Mouse (Mus musculus) limb, embryonic 13.5 days (tissue): ENCODE results near the gene Gm45717. TPM values are rescaled to one million over a fixed set of nuclear protein-coding genes. Genes with fewer than 3 reads are reported as not detected.

Experiments used
- ATAC-seq: fragments of 200-750 bp; cut with Nextera tagmentation; 2 replicates; pipeline ENCODE4 v1.8.0; 2017; ENCODE audit warnings: low read depth, moderate number of reproducible peaks, moderate TSS enrichment; ENCODE audit not compliant: low FRiP score
- H3K27ac ChIP-seq: fragments of 300-500 bp; sonication (generic); 2 replicates; pipeline ENCODE4 v1.5.1; 2015; ENCODE audit warnings: inconsistent platforms, mild to moderate bottlenecking, moderate library complexity
- H3K27me3 ChIP-seq: fragments of 300-500 bp; sonication (generic); 2 replicates; pipeline ENCODE4 v1.6.1; 2015; ENCODE audit warnings: mild to moderate bottlenecking, inconsistent platforms
- H3K36me3 ChIP-seq: fragments of 300-500 bp; sonication (generic); 2 replicates; pipeline ENCODE4 v1.6.1; 2015; ENCODE audit warnings: inconsistent platforms, mild to moderate bottlenecking, moderate library complexity
- H3K4me1 ChIP-seq: fragments of 300-500 bp; sonication (generic); 2 replicates; pipeline ENCODE4 v1.6.1; 2015; ENCODE audit warnings: inconsistent platforms
- H3K4me2 ChIP-seq: fragments of 300-500 bp; sonication (generic); replicated peaks from 2 replicates; pipeline ENCODE4 v1.6.1; 2015; ENCODE audit warnings: inconsistent platforms, mild to moderate bottlenecking, moderate library complexity
- H3K4me3 ChIP-seq: fragments of 300-500 bp; sonication (generic); 2 replicates; pipeline ENCODE4 v1.5.1; 2015; ENCODE audit warnings: moderate library complexity, mild to moderate bottlenecking, inconsistent platforms
- H3K9ac ChIP-seq: fragments of 300-500 bp; sonication (generic); 2 replicates; pipeline ENCODE4 v1.6.1; 2015; ENCODE audit warnings: mild to moderate bottlenecking, inconsistent platforms
- H3K9me3 ChIP-seq: fragments of 300-500 bp; sonication (generic); 2 replicates; pipeline ENCODE4 v1.6.1; 2016; ENCODE audit warnings: inconsistent platforms
- WGBS: fragments of 180-500 bp; shearing (Covaris S2); methylation state at CpG from one replicate; pipeline ENCODE4 v1.1.7; 2015; 5-methylcytosine and 5-hydroxymethylcytosine counted together
- polyA plus RNA-seq: library from polyadenylated mRNA; unstranded; fragments of >200 nt; fragmentation: Nextera tagmentation; extraction: Ambion mirVana; gene quantifications from 2 replicates; pipeline ENCODE4 v1.2.1, GENCODE M21; 2015

Gm45717 gene
- polyA plus RNA-seq, 1 experiment from 2014 or later, result not detected

- H3K9ac ChIP-seq, result peak overlapping the region; percentile 57
- peaks cover 3% of the 10 kb centered on the region for H3K4me1 ChIP-seq
- ATAC-seq, result peak; percentile 70; the same call in 1 of the 2 replicates
- peak overlapping the region; percentile 44 for H3K4me3 ChIP-seq
- no peaks in the 10 kb centered on the region for H3K36me3 ChIP-seq
- 1% methylated on average over 19 of the region's 19 CpGs for WGBS
- peak overlapping the region; percentile 75 for H3K4me2 ChIP-seq
- H3K27me3 ChIP-seq, result no peaks in the 10 kb centered on the region
- no peak overlapping the region for H3K27ac ChIP-seq
- no peaks in the 10 kb centered on the region for H3K9me3 ChIP-seq
Measured at GRCm38 (mm10) chr7:140908634-140909107, 47.1 kb downstream of the Gm45717 start.

- 48% methylated on average over 7 of the region's 7 CpGs for WGBS
- no peak for ATAC-seq
- Histone ChIP-seq H3K9ac (no peak overlapping the region), H3K9me3 (no peaks in the 10 kb centered on the region), H3K4me2 (peak overlapping the region; percentile 75), H3K36me3 (no peaks in the 10 kb centered on the region), H3K27me3 (no peaks in the 10 kb centered on the region), H3K4me3 (peak overlapping the region; percentile 44; the same call in 1 of the 2 replicates), H3K4me1 (peaks cover 7% of the 10 kb centered on the region), H3K27ac (no peak overlapping the region)
Measured at GRCm38 (mm10) chr7:140908181-140908580, 47.6 kb downstream of the Gm45717 start.

GRCm38 (mm10) chr7:140907697-140908096 is 48.0 kb downstream of the Gm45717 start:
- H3K9ac ChIP-seq, result no peak overlapping the region
- no peaks in the 10 kb centered on the region for H3K9me3 ChIP-seq
- H3K27ac ChIP-seq, result no peak overlapping the region
- WGBS, result 85% methylated on average over 7 of the region's 7 CpGs
- no peaks in the 10 kb centered on the region for H3K27me3 ChIP-seq
- no peak overlapping the region for H3K4me2 ChIP-seq
- H3K36me3 ChIP-seq, result no peaks in the 10 kb centered on the region
- no peak overlapping the region for H3K4me3 ChIP-seq
- peaks cover 9% of the 10 kb centered on the region for H3K4me1 ChIP-seq
- ATAC-seq, result no peak

- no peak overlapping the region for H3K9ac ChIP-seq
- ATAC-seq, result no peak
- no peaks in the 10 kb centered on the region for H3K9me3 ChIP-seq
- 85% methylated on average over 13 of the region's 13 CpGs for WGBS
- peaks cover 9% of the 10 kb centered on the region for H3K4me1 ChIP-seq
- no peaks in the 10 kb centered on the region for H3K27me3 ChIP-seq
- no peak overlapping the region for H3K27ac ChIP-seq
- no peak overlapping the region for H3K4me3 ChIP-seq
- H3K36me3 ChIP-seq, result no peaks in the 10 kb centered on the region
- no peak overlapping the region for H3K4me2 ChIP-seq
Measured at GRCm38 (mm10) chr7:140907131-140907530, 48.6 kb downstream of the Gm45717 start.

GRCm38 (mm10) chr7:140905642-140906081 is 50.1 kb downstream of the Gm45717 start:
- Histone ChIP-seq H3K4me3 (no peak overlapping the region), H3K4me2 (no peak overlapping the region), H3K9me3 (no peaks in the 10 kb centered on the region), H3K27ac (no peak overlapping the region), H3K4me1 (peaks cover 13% of the 10 kb centered on the region), H3K36me3 (no peaks in the 10 kb centered on the region), H3K9ac (no peak overlapping the region), H3K27me3 (no peaks in the 10 kb centered on the region)
- WGBS, result 76% methylated on average over 2 of the region's 2 CpGs
- ATAC-seq, result no peak

- H3K9ac ChIP-seq, result peak overlapping the region; percentile 53; the same call in 1 of the 2 replicates
- peak; percentile 49; the same call in 1 of the 2 replicates for ATAC-seq
Measured at GRCm38 (mm10) chr7:140903212-140903611, 52.5 kb downstream of the Gm45717 start.

GRCm38 (mm10) chr7:140902036-140902875 is 53.5 kb downstream of the Gm45717 start:
- no peaks in the 10 kb centered on the region for H3K9me3 ChIP-seq
- ATAC-seq, result no peak
- WGBS, result 57% methylated on average over 15 of the region's 15 CpGs
- H3K9ac ChIP-seq, result peak overlapping the region; percentile 31; the same call in 1 of the 2 replicates
- H3K4me1 ChIP-seq, result peaks cover 10% of the 10 kb centered on the region; the same call in 1 of the 2 replicates
- H3K27me3 ChIP-seq, result no peaks in the 10 kb centered on the region
- H3K4me3 ChIP-seq, result no peak overlapping the region
- no peak overlapping the region for H3K4me2 ChIP-seq
- H3K36me3 ChIP-seq, result peaks cover 22% of the 10 kb centered on the region
- no peak overlapping the region for H3K27ac ChIP-seq

More at GRCm38 (mm10) chr7:140903212-140903611, 52.5 kb downstream of the Gm45717 start:
- no peak overlapping the region for H3K27ac ChIP-seq
- H3K36me3 ChIP-seq, result peaks cover 13% of the 10 kb centered on the region
- no peak overlapping the region for H3K4me2 ChIP-seq
- no peak overlapping the region for H3K4me3 ChIP-seq
- no peaks in the 10 kb centered on the region for H3K27me3 ChIP-seq
- no peaks in the 10 kb centered on the region for H3K9me3 ChIP-seq
- WGBS, result 25% methylated on average over 13 of the region's 13 CpGs
- peaks cover 10% of the 10 kb centered on the region; the same call in 1 of the 2 replicates for H3K4me1 ChIP-seq

GRCm38 (mm10) chr7:140900220-140900619 is 55.5 kb downstream of the Gm45717 start, which contains the start of gene Cox8b:
Cox8b (minus strand) TSS chr7:140900446.
- H3K9ac ChIP-seq, result no peak within 1 kb of the TSS
- H3K4me2 ChIP-seq, result no peak within 1 kb of the TSS
- H3K4me3 ChIP-seq, result no peak within 1 kb of the TSS
- 73% methylated on average over 10 of the region's 10 CpGs for WGBS
- peaks cover 40% of the 10 kb centered on the region for H3K36me3 ChIP-seq
- peaks cover 10% of the 10 kb centered on the region; the same call in 1 of the 2 replicates for H3K4me1 ChIP-seq
- no peak within 1 kb of the TSS for H3K27ac ChIP-seq
- H3K9me3 ChIP-seq, result no peaks in the 10 kb centered on the region
- no peaks in the 10 kb centered on the region for H3K27me3 ChIP-seq
- ATAC-seq, result no peak

Other genes with a start within 250 kb of the Gm45717 start
- not detected in 2 replicates for gene Cyp2e1, start 192.2 kb downstream of the Gm45717 start, polyA plus RNA-seq
- 0.67 and 1.1 TPM in 2 replicates for gene Syce1, start 168.1 kb downstream of the Gm45717 start, polyA plus RNA-seq
- gene Zfp941, start 133.8 kb downstream of the Gm45717 start, polyA plus RNA-seq, result 2.7 and 3.0 TPM in 2 replicates
- 1.0 and 1.4 TPM in 2 replicates for gene Urah, start 120.9 kb downstream of the Gm45717 start, polyA plus RNA-seq
- not detected in 2 replicates for gene Scgb1c1, start 110.4 kb downstream of the Gm45717 start, polyA plus RNA-seq
- not detected in 2 replicates for gene Odf3, start 108.1 kb downstream of the Gm45717 start, polyA plus RNA-seq
- not detected in 2 replicates for gene Gm45785, start 99.6 kb downstream of the Gm45717 start, polyA plus RNA-seq
- gene Ric8a, start 99.0 kb downstream of the Gm45717 start, polyA plus RNA-seq, result 65.2 and 73.1 TPM in 2 replicates
- 59.2 and 63.6 TPM in 2 replicates for gene Bet1l, start 98.4 kb downstream of the Gm45717 start, polyA plus RNA-seq
- 251 and 252 TPM in 2 replicates for gene Psmd13, start 74.0 kb downstream of the Gm45717 start, polyA plus RNA-seq
- gene Sirt3, start 73.6 kb downstream of the Gm45717 start, polyA plus RNA-seq, result 29.6 and 30.1 TPM in 2 replicates
- 9.3 and 10.0 TPM in 2 replicates for gene Cox8b, start 55.5 kb downstream of the Gm45717 start, polyA plus RNA-seq
- gene Nlrp6, start 35.0 kb downstream of the Gm45717 start, polyA plus RNA-seq, result 0.05 and 0.06 TPM in 2 replicates
- gene Pgghg, start 14.5 kb downstream of the Gm45717 start, polyA plus RNA-seq, result 25.9 and 28.0 TPM in 2 replicates
- gene Ifitm5, start 5.6 kb downstream of the Gm45717 start, polyA plus RNA-seq, result 10.7 and 15.2 TPM in 2 replicates
- 1,181 and 1,271 TPM in 2 replicates for gene Ifitm2, start 50 bp upstream of the Gm45717 start, polyA plus RNA-seq
- gene Ifitm1, start 11.3 kb upstream of the Gm45717 start, polyA plus RNA-seq, result 50.2 and 64.6 TPM in 2 replicates
- 121 and 130 TPM in 2 replicates for gene Ifitm3, start 54.8 kb upstream of the Gm45717 start, polyA plus RNA-seq
- gene Ifitm6, start 62.0 kb upstream of the Gm45717 start, polyA plus RNA-seq, result 0.31 TPM in 1 of 2 replicates, not detected in the other
- not detected in 2 replicates for gene Gm17387, start 73.2 kb upstream of the Gm45717 start, polyA plus RNA-seq
- 21.5 and 26.9 TPM in 2 replicates for gene B4galnt4, start 105.2 kb upstream of the Gm45717 start, polyA plus RNA-seq
- gene Pkp3, start 122.3 kb upstream of the Gm45717 start, polyA plus RNA-seq, result 23.9 and 25.5 TPM in 2 replicates
- 2.7 and 3.1 TPM in 2 replicates for gene Sigirr, start 144.6 kb upstream of the Gm45717 start, polyA plus RNA-seq
- 1.3 and 2.1 TPM in 2 replicates for gene Ano9, start 161.9 kb upstream of the Gm45717 start, polyA plus RNA-seq
- 85.5 and 89.2 TPM in 2 replicates for gene Ptdss2, start 166.4 kb upstream of the Gm45717 start, polyA plus RNA-seq
- 112 and 118 TPM in 2 replicates for gene Rnh1, start 216.9 kb upstream of the Gm45717 start, polyA plus RNA-seq
- 94.5 and 97.5 TPM in 2 replicates for gene Hras, start 238.1 kb upstream of the Gm45717 start, polyA plus RNA-seq
- gene Lrrc56, start 238.2 kb upstream of the Gm45717 start, polyA plus RNA-seq, result 11.4 and 12.9 TPM in 2 replicates